ENCODE assay signal across 30 mouse cellular contexts in genomic region chr19:5965910-5966309, GRCm38 (mm10). TPM values are rescaled to one million over a fixed set of nuclear protein-coding genes. Genes with fewer than 3 reads are reported as not detected.
DNase-seq lines count a peak whose midpoint lies in the region; ATAC-seq and TF ChIP-seq lines count a peak whose summit lies in the region.
"Had no signal": no experiment of that assay in that cellular context is flagged by ENCODE, and none has a peak within 500 bp of the region (broad histone marks: within the 10 kb centered on the region; RNA-seq: fewer than 3 reads in every experiment).

No protein-coding gene starts in this region.

- no peaks in the 10 kb centered on the region for H3K9me3 ChIP-seq in liver, embryonic 13.5 days (replicated peaks)
- H3K9me3 ChIP-seq in liver, embryonic 11.5 days (ENCODE audit: control insufficient read depth, low read length) = no peaks in the 10 kb centered on the region
- no peaks in the 10 kb centered on the region for H3K9me3 ChIP-seq in CH12.LX (replicated peaks; ENCODE audit: low read length)
- no peaks in the 10 kb centered on the region for H3K9me3 ChIP-seq in liver, embryonic 14.5 days (ENCODE audit: control insufficient read depth, low read length)
- no peaks in the 10 kb centered on the region for H3K9me3 ChIP-seq in liver, postnatal 0 days (ENCODE audit: low read length)
- H3K9me3 ChIP-seq in midbrain, embryonic 15.5 days = no peaks in the 10 kb centered on the region
- H3K9me3 ChIP-seq in heart, embryonic 10.5 days = no peaks in the 10 kb centered on the region
- H3K9me3 ChIP-seq: embryonic facial prominence, embryonic 10.5 days; embryonic facial prominence, embryonic 13.5 days; forebrain, embryonic 12.5 days; forebrain, embryonic 15.5 days; hindbrain, embryonic 12.5 days; hindbrain, embryonic 15.5 days had no signal

- TF ChIP-seq RAD21 in CH12.LX (IDR thresholded peaks at IDR 0.05; ENCODE audit: low read depth, low read length) = no peak; the same call in 1 of the 2 replicates

- no peaks in the 10 kb centered on the region for H3K27me3 ChIP-seq in liver, embryonic 13.5 days
- H3K27me3 ChIP-seq in liver, embryonic 11.5 days (replicated peaks; ENCODE audit: control insufficient read depth, insufficient read depth, low read length) = no peaks in the 10 kb centered on the region
- H3K27me3 ChIP-seq in CH12.LX (replicated peaks) = no peaks in the 10 kb centered on the region
- no peaks in the 10 kb centered on the region for H3K27me3 ChIP-seq in liver, embryonic 14.5 days (ENCODE audit: control insufficient read depth, insufficient read depth, low read length)
- no peaks in the 10 kb centered on the region for H3K27me3 ChIP-seq in liver, postnatal 0 days (ENCODE audit: insufficient read depth, low read length)
- no peaks in the 10 kb centered on the region for H3K27me3 ChIP-seq in midbrain, embryonic 15.5 days (replicated peaks)
- no peaks in the 10 kb centered on the region for H3K27me3 ChIP-seq in heart, embryonic 10.5 days (ENCODE audit: insufficient read depth, poor library complexity, severe bottlenecking)
- H3K27me3 ChIP-seq: embryonic facial prominence, embryonic 13.5 days; forebrain, embryonic 12.5 days; forebrain, embryonic 15.5 days; hindbrain, embryonic 12.5 days; hindbrain, embryonic 15.5 days had no signal

- H3K4me1 ChIP-seq in liver, embryonic 13.5 days (replicated peaks) = peaks cover 85% of the 10 kb centered on the region
- H3K4me1 ChIP-seq in liver, embryonic 11.5 days (replicated peaks; ENCODE audit: control insufficient read depth, insufficient read depth, low read length) = peaks cover 37% of the 10 kb centered on the region
- H3K4me1 ChIP-seq in CH12.LX (ENCODE audit: control insufficient read depth in 1 of 2, insufficient read depth in 2 of 2) = peaks cover 3 to 35% of the 10 kb centered on the region in 2 experiments; a peak in 3 of 4 replicates
- H3K4me1 ChIP-seq in liver, embryonic 14.5 days (replicated peaks; ENCODE audit: control insufficient read depth in 2 of 2, insufficient read depth in 2 of 2, low read length in 1 of 2) = peaks cover 46 to 54% of the 10 kb centered on the region in 2 experiments
- peaks cover 43% of the 10 kb centered on the region for H3K4me1 ChIP-seq in liver, postnatal 0 days (ENCODE audit: insufficient read depth)
- peaks cover 25% of the 10 kb centered on the region for H3K4me1 ChIP-seq in midbrain, embryonic 15.5 days
- H3K4me1 ChIP-seq in heart, embryonic 10.5 days = peaks cover 37% of the 10 kb centered on the region

- peak overlapping the region; percentile 73; the same call in 1 of the 2 replicates for H3K4me2 ChIP-seq in liver, embryonic 13.5 days
- no peak overlapping the region for H3K4me2 ChIP-seq in liver, embryonic 11.5 days
- H3K4me2 ChIP-seq in CH12.LX (ENCODE audit: insufficient read depth, low read depth, poor library complexity, severe bottlenecking) = no peak overlapping the region
- H3K4me2 ChIP-seq in liver, embryonic 14.5 days (ENCODE audit: low read depth) = no peak overlapping the region; the same call in 1 of the 2 replicates
- no peak overlapping the region for H3K4me2 ChIP-seq in liver, postnatal 0 days (ENCODE audit: low read depth, low read length)
- no peak overlapping the region for H3K4me2 ChIP-seq in midbrain, embryonic 15.5 days
- H3K4me2 ChIP-seq: embryonic facial prominence, embryonic 13.5 days; forebrain, embryonic 12.5 days; forebrain, embryonic 15.5 days; heart, embryonic 11.5 days; hindbrain, embryonic 12.5 days; hindbrain, embryonic 15.5 days had no signal

- no peak for DNase-seq in liver, embryonic 13.5 days
- DNase-seq in liver, embryonic 11.5 days (ENCODE audit: low spot score) = no peak
- DNase-seq in CH12.LX (ENCODE audit: extremely low read depth) = no peak
- no peak for DNase-seq in liver, embryonic 14.5 days (ENCODE audit: low read depth in 3 of 3, low spot score in 3 of 3)
- DNase-seq in liver, postnatal 0 days = no peak
- no peak for DNase-seq in kidney, postnatal 36 days
- no peak for DNase-seq in heart, embryonic 10.5 days (ENCODE audit: low spot score)

- ATAC-seq in liver, embryonic 13.5 days (ENCODE audit: low read depth) = no peak
- no peak for ATAC-seq in liver, embryonic 11.5 days (replicated peaks; ENCODE audit: low FRiP score)
- ATAC-seq in liver, embryonic 14.5 days (ENCODE audit: insufficient read depth) = no peak
- ATAC-seq in liver, postnatal 0 days = no peak
- no peak for ATAC-seq in midbrain, embryonic 15.5 days (replicated peaks)
- ATAC-seq: forebrain, embryonic 15.5 days had no signal

- 84% methylated on average over 2 of the region's 2 CpGs for WGBS in liver, embryonic 13.5 days (ENCODE audit: insufficient replicate concordance)
- WGBS in liver, embryonic 11.5 days = 86% methylated on average over 2 of the region's 2 CpGs
- WGBS in liver, embryonic 14.5 days (ENCODE audit: insufficient replicate concordance) = 73% methylated on average over 2 of the region's 2 CpGs
- WGBS in liver, postnatal 0 days (ENCODE audit: insufficient replicate concordance) = 77% methylated on average over 2 of the region's 2 CpGs
- 92% methylated on average over 2 of the region's 2 CpGs for WGBS in midbrain, embryonic 15.5 days
- WGBS in heart, embryonic 10.5 days = 96% methylated on average over 2 of the region's 2 CpGs

- no peak for TF ChIP-seq EP300 in CH12.LX (IDR thresholded peaks at IDR 0.05; ENCODE audit: low read length)
- no peak for TF ChIP-seq EP300 in liver, embryonic 14.5 days (IDR thresholded peaks at IDR 0.05; ENCODE audit: low read depth)
- no peak for TF ChIP-seq EP300 in liver, postnatal 0 days (IDR thresholded peaks at IDR 0.05; ENCODE audit: low read depth)

- H3K27ac ChIP-seq in liver, embryonic 13.5 days = peak overlapping the region; percentile 93
- H3K27ac ChIP-seq in liver, embryonic 11.5 days (ENCODE audit: low read depth, low read length) = no peak overlapping the region
- H3K27ac ChIP-seq in CH12.LX (ENCODE audit: insufficient read depth, low read depth) = no peak overlapping the region
- H3K27ac ChIP-seq in liver, embryonic 14.5 days = peak overlapping the region; percentile 94
- H3K27ac ChIP-seq in liver, postnatal 0 days (ENCODE audit: low read depth) = peak overlapping the region; percentile 64; the same call in 1 of the 2 replicates
- no peak overlapping the region for H3K27ac ChIP-seq in midbrain, embryonic 15.5 days
- H3K27ac ChIP-seq in heart, embryonic 10.5 days = no peak overlapping the region
- H3K27ac ChIP-seq: embryonic facial prominence, embryonic 13.5 days; forebrain, embryonic 12.5 days; forebrain, embryonic 15.5 days; heart, adult 2 months; hindbrain, embryonic 12.5 days; hindbrain, embryonic 15.5 days had no signal

- peaks cover 10% of the 10 kb centered on the region for H3K36me3 ChIP-seq in liver, embryonic 13.5 days
- H3K36me3 ChIP-seq in liver, embryonic 11.5 days (ENCODE audit: control insufficient read depth, insufficient read depth, low read length) = peaks cover 2% of the 10 kb centered on the region; the same call in 1 of the 2 replicates
- H3K36me3 ChIP-seq in CH12.LX (replicated peaks in 1 of 2; ENCODE audit: control insufficient read depth in 1 of 2, insufficient read depth in 1 of 2, low read length in 1 of 2) = peaks cover 5 to 9% of the 10 kb centered on the region in 2 experiments
- peaks cover 9% of the 10 kb centered on the region for H3K36me3 ChIP-seq in liver, embryonic 14.5 days (replicated peaks; ENCODE audit: control insufficient read depth, insufficient read depth, low read depth)
- H3K36me3 ChIP-seq in liver, postnatal 0 days (replicated peaks; ENCODE audit: insufficient read depth, low read length) = peaks cover 5% of the 10 kb centered on the region
- no peaks in the 10 kb centered on the region for H3K36me3 ChIP-seq in midbrain, embryonic 15.5 days (replicated peaks)
- peaks cover 9% of the 10 kb centered on the region for H3K36me3 ChIP-seq in heart, embryonic 10.5 days
- H3K36me3 ChIP-seq: forebrain, embryonic 15.5 days; hindbrain, embryonic 12.5 days; hindbrain, embryonic 15.5 days had no signal

- TF ChIP-seq CTCF in CH12.LX (conservative IDR thresholded peaks at IDR 0.05 in 1 of 2, IDR thresholded peaks at IDR 0.05 in 1 of 2; ENCODE audit: low read depth in 2 of 2, low read length in 2 of 2) = peak in 1 of 2 experiments; percentile 26; a peak in 2 of 4 replicates
- TF ChIP-seq CTCF in liver, embryonic 14.5 days (IDR thresholded peaks at IDR 0.05; ENCODE audit: low read depth) = no peak
- no peak; the same call in 1 of the 2 replicates for TF ChIP-seq CTCF in liver, postnatal 0 days (IDR thresholded peaks at IDR 0.05; ENCODE audit: low read depth)

- no peak for TF ChIP-seq POLR2A in CH12.LX (IDR thresholded peaks at IDR 0.05; ENCODE audit: low read depth, low read length)

- H3K79me2 ChIP-seq in CH12.LX (replicated peaks; ENCODE audit: control insufficient read depth, extremely low read depth, insufficient read depth, poor library complexity, severe bottlenecking) = peaks cover 30% of the 10 kb centered on the region

- H3K9ac ChIP-seq in liver, embryonic 13.5 days = peak overlapping the region; percentile 60; the same call in 1 of the 2 replicates
- H3K9ac ChIP-seq in liver, embryonic 11.5 days (ENCODE audit: low read depth, low read length) = no peak overlapping the region
- H3K9ac ChIP-seq in CH12.LX (ENCODE audit: insufficient read depth, low read depth) = no peak overlapping the region
- peak overlapping the region; percentile 66 for H3K9ac ChIP-seq in liver, embryonic 14.5 days (replicated peaks)
- no peak overlapping the region for H3K9ac ChIP-seq in liver, postnatal 0 days (replicated peaks)
- no peak overlapping the region for H3K9ac ChIP-seq in midbrain, embryonic 15.5 days
- H3K9ac ChIP-seq: forebrain, embryonic 12.5 days; forebrain, embryonic 15.5 days; hindbrain, embryonic 15.5 days had no signal

- in situ Hi-C loops in CH12.LX (cut with MboI; ENCODE audit: low pct_ligation_motif_present, low pct_unique_long_range_greater_than_20kb, low sequenced_read_pairs) = loop anchor here (10.0 kb wide), 2 partner anchors 99 to 159 kb away; partner anchors contain the start of genes Snx15, Tm7sf2 and Znhit2

- dilution Hi-C loops in CH12.LX (cut with MboI; ENCODE audit: extremely low pct_ligation_motif_present, extremely low pct_unique_long_range_greater_than_20kb, low sequenced_read_pairs) = no loop called here

- H3K4me3 ChIP-seq in liver, embryonic 13.5 days (replicated peaks) = no peak overlapping the region
- H3K4me3 ChIP-seq in liver, embryonic 11.5 days (ENCODE audit: low read depth, low read length) = no peak overlapping the region
- H3K4me3 ChIP-seq in CH12.LX (replicated peaks in 1 of 3; ENCODE audit: low read depth in 2 of 3, low read length in 2 of 3, poor library complexity in 1 of 3) = no peak overlapping the region
- no peak overlapping the region for H3K4me3 ChIP-seq in liver, embryonic 14.5 days (ENCODE audit: insufficient read depth in 1 of 2, low read depth in 2 of 2, low read length in 2 of 2)
- no peak overlapping the region for H3K4me3 ChIP-seq in liver, postnatal 0 days (ENCODE audit: low read depth, low read length)
- no peak overlapping the region for H3K4me3 ChIP-seq in midbrain, embryonic 15.5 days
- H3K4me3 ChIP-seq in heart, embryonic 10.5 days = no peak overlapping the region
- H3K4me3 ChIP-seq: embryonic facial prominence, embryonic 13.5 days; forebrain, embryonic 12.5 days; forebrain, embryonic 15.5 days; heart, adult 2 months; hindbrain, embryonic 12.5 days; hindbrain, embryonic 15.5 days had no signal

RNA-seq across cellular contexts. Expression of gene Pola2, which starts 1.9 kb away (rescaled TPM):
- polyA plus RNA-seq in liver, embryonic 13.5 days (2015; fragmentation: Nextera tagmentation; extraction: Ambion mirVana) = 62.2 and 69.8 TPM in 2 replicates
- polyA plus RNA-seq in liver, embryonic 11.5 days (2014; fragmentation: Nextera tagmentation; extraction: Ambion mirVana) = 129 and 131 TPM in 2 replicates
- 60.3 and 80.5 TPM in 2 replicates for total RNA-seq in CH12.LX (2012; rRNA removed)
- 66.1 and 71.7 TPM in 2 replicates for total RNA-seq in CH12.LX (2014; rRNA removed)
- polyA plus RNA-seq in CH12.LX (2012; ENCODE audit: insufficient read length, low read depth) = 91.4 and 91.7 TPM in 2 replicates
- 60.9 and 66.4 TPM in 2 replicates for polyA plus RNA-seq in liver, embryonic 14.5 days (2012; rRNA removed)
- polyA plus RNA-seq in liver, embryonic 14.5 days (2014; fragmentation: Nextera tagmentation; extraction: Ambion mirVana) = 63.0 and 68.1 TPM in 2 replicates
- polyA plus RNA-seq in liver, postnatal 0 days (2015; fragmentation: Nextera tagmentation; extraction: Ambion mirVana) = 19.2 and 21.5 TPM in 2 replicates
- polyA plus RNA-seq in midbrain, embryonic 15.5 days (2015; fragmentation: Nextera tagmentation; extraction: Ambion mirVana) = 25.3 and 25.4 TPM in 2 replicates
- polyA plus RNA-seq in heart, embryonic 10.5 days (2016; fragmentation: Nextera tagmentation; extraction: Ambion mirVana) = 70.0 and 80.7 TPM in 2 replicates

RNA-seq across cellular contexts. Expression of gene Slc22a20, which starts 20.0 kb away (rescaled TPM):
- polyA plus RNA-seq in liver, embryonic 13.5 days (2015; fragmentation: Nextera tagmentation; extraction: Ambion mirVana) = not detected in 2 replicates
- not detected in 2 replicates for polyA plus RNA-seq in liver, embryonic 11.5 days (2014; fragmentation: Nextera tagmentation; extraction: Ambion mirVana)
- total RNA-seq in CH12.LX (2012; rRNA removed) (not detected in 2 replicates), CH12.LX (2014; rRNA removed) (not detected in 2 replicates)
- polyA plus RNA-seq in CH12.LX (2012; ENCODE audit: insufficient read length, low read depth) = not detected in 2 replicates
- polyA plus RNA-seq in liver, embryonic 14.5 days (2012; rRNA removed) = not detected in 2 replicates
- polyA plus RNA-seq in liver, embryonic 14.5 days (2014; fragmentation: Nextera tagmentation; extraction: Ambion mirVana) = 0.08 TPM in 1 of 2 replicates, not detected in the other
- 0.09 TPM in 1 of 2 replicates, not detected in the other for polyA plus RNA-seq in liver, postnatal 0 days (2015; fragmentation: Nextera tagmentation; extraction: Ambion mirVana)
- not detected in 2 replicates for polyA plus RNA-seq in midbrain, embryonic 15.5 days (2015; fragmentation: Nextera tagmentation; extraction: Ambion mirVana)
- not detected in 2 replicates for polyA plus RNA-seq in heart, embryonic 10.5 days (2016; fragmentation: Nextera tagmentation; extraction: Ambion mirVana)
- total RNA-seq: adrenal gland, adult 2 months; adrenal gland, postnatal 25 days; gastrocnemius, adult 18-20 months; gastrocnemius, postnatal 10 days; gastrocnemius, postnatal 36 days; granulocyte monocyte progenitor cell, adult 5-6 weeks; heart, adult 2 months; heart, postnatal 25 days; hematopoietic stem cell, adult 5-6 weeks had no signal
- polyA plus RNA-seq: adrenal gland, adult 2 months; brain, embryonic 14.5 days; cortical plate, adult 2 months; embryonic facial prominence, embryonic 10.5 days; embryonic facial prominence, embryonic 13.5 days; erythroblast, embryonic 14.5 days; forebrain, embryonic 12.5 days; forebrain, embryonic 15.5 days; heart, adult 2 months; heart, embryonic 11.5 days; heart, embryonic 14.5 days; heart, postnatal 0 days; hindbrain, embryonic 12.5 days; hindbrain, embryonic 15.5 days; intestine, embryonic 14.5 days had no signal

RNA-seq across cellular contexts. Expression of gene Cdc42ep2, which starts 41.3 kb away (rescaled TPM):
- 2.7 and 3.0 TPM in 2 replicates for polyA plus RNA-seq in liver, embryonic 13.5 days (2015; fragmentation: Nextera tagmentation; extraction: Ambion mirVana)
- 5.1 TPM in 2 replicates for polyA plus RNA-seq in liver, embryonic 11.5 days (2014; fragmentation: Nextera tagmentation; extraction: Ambion mirVana)
- total RNA-seq in CH12.LX (2012; rRNA removed) (0.25 TPM in 2 replicates), CH12.LX (2014; rRNA removed) (0.08 and 0.13 TPM in 2 replicates)
- polyA plus RNA-seq in CH12.LX (2012; ENCODE audit: insufficient read length, low read depth) = 0.16 and 0.20 TPM in 2 replicates
- 2.2 and 2.3 TPM in 2 replicates for polyA plus RNA-seq in liver, embryonic 14.5 days (2012; rRNA removed)
- 1.6 and 2.1 TPM in 2 replicates for polyA plus RNA-seq in liver, embryonic 14.5 days (2014; fragmentation: Nextera tagmentation; extraction: Ambion mirVana)
- 3.0 TPM in 2 replicates for polyA plus RNA-seq in liver, postnatal 0 days (2015; fragmentation: Nextera tagmentation; extraction: Ambion mirVana)
- polyA plus RNA-seq in midbrain, embryonic 15.5 days (2015; fragmentation: Nextera tagmentation; extraction: Ambion mirVana) = 16.3 and 16.7 TPM in 2 replicates
- polyA plus RNA-seq in heart, embryonic 10.5 days (2016; fragmentation: Nextera tagmentation; extraction: Ambion mirVana) = 5.9 and 7.4 TPM in 2 replicates
- total RNA-seq: granulocyte monocyte progenitor cell, adult 5-6 weeks; hematopoietic stem cell, adult 5-6 weeks had no signal

RNA-seq across cellular contexts. Expression of gene Capn1, which starts 49.8 kb away (rescaled TPM):
- 21.9 and 26.3 TPM in 2 replicates for polyA plus RNA-seq in liver, embryonic 13.5 days (2015; fragmentation: Nextera tagmentation; extraction: Ambion mirVana)
- polyA plus RNA-seq in liver, embryonic 11.5 days (2014; fragmentation: Nextera tagmentation; extraction: Ambion mirVana) = 25.2 and 25.8 TPM in 2 replicates
- total RNA-seq in CH12.LX (2012; rRNA removed) = 34.6 and 40.2 TPM in 2 replicates
- total RNA-seq in CH12.LX (2014; rRNA removed) = 19.3 and 20.0 TPM in 2 replicates
- 42.9 and 43.7 TPM in 2 replicates for polyA plus RNA-seq in CH12.LX (2012; ENCODE audit: insufficient read length, low read depth)
- 25.4 and 28.0 TPM in 2 replicates for polyA plus RNA-seq in liver, embryonic 14.5 days (2012; rRNA removed)
- polyA plus RNA-seq in liver, embryonic 14.5 days (2014; fragmentation: Nextera tagmentation; extraction: Ambion mirVana) = 25.6 and 28.7 TPM in 2 replicates
- polyA plus RNA-seq in liver, postnatal 0 days (2015; fragmentation: Nextera tagmentation; extraction: Ambion mirVana) = 6.8 and 7.2 TPM in 2 replicates
- polyA plus RNA-seq in midbrain, embryonic 15.5 days (2015; fragmentation: Nextera tagmentation; extraction: Ambion mirVana) = 2.9 and 3.3 TPM in 2 replicates
- polyA plus RNA-seq in heart, embryonic 10.5 days (2016; fragmentation: Nextera tagmentation; extraction: Ambion mirVana) = 7.3 and 7.4 TPM in 2 replicates

RNA-seq across cellular contexts. Expression of gene Dpf2, which starts 53.1 kb away (rescaled TPM):
- 56.7 and 60.0 TPM in 2 replicates for polyA plus RNA-seq in liver, embryonic 13.5 days (2015; fragmentation: Nextera tagmentation; extraction: Ambion mirVana)
- polyA plus RNA-seq in liver, embryonic 11.5 days (2014; fragmentation: Nextera tagmentation; extraction: Ambion mirVana) = 119 and 127 TPM in 2 replicates
- total RNA-seq in CH12.LX (2012; rRNA removed) = 34.4 and 36.7 TPM in 2 replicates
- 21.9 and 25.0 TPM in 2 replicates for total RNA-seq in CH12.LX (2014; rRNA removed)
- polyA plus RNA-seq in CH12.LX (2012; ENCODE audit: insufficient read length, low read depth) = 106 and 115 TPM in 2 replicates
- polyA plus RNA-seq in liver, embryonic 14.5 days (2012; rRNA removed) = 35.3 and 36.0 TPM in 2 replicates
- 45.1 and 54.5 TPM in 2 replicates for polyA plus RNA-seq in liver, embryonic 14.5 days (2014; fragmentation: Nextera tagmentation; extraction: Ambion mirVana)
- polyA plus RNA-seq in liver, postnatal 0 days (2015; fragmentation: Nextera tagmentation; extraction: Ambion mirVana) = 28.1 and 32.6 TPM in 2 replicates
- polyA plus RNA-seq in midbrain, embryonic 15.5 days (2015; fragmentation: Nextera tagmentation; extraction: Ambion mirVana) = 122 and 130 TPM in 2 replicates
- polyA plus RNA-seq in heart, embryonic 10.5 days (2016; fragmentation: Nextera tagmentation; extraction: Ambion mirVana) = 134 and 150 TPM in 2 replicates

Comparison
In these comparisons a context has a peak if more than half of its experiments do, and no peak if none do; other contexts are left out.
1. H3K27ac ChIP-seq: peak in liver, embryonic 13.5 days (single experiment), liver, embryonic 14.5 days (single experiment) and liver, postnatal 0 days (single experiment); none in liver, embryonic 11.5 days (single experiment), CH12.LX (single experiment), midbrain, embryonic 15.5 days (single experiment) and heart, embryonic 10.5 days (single experiment).
2. H3K9ac ChIP-seq: peak in liver, embryonic 13.5 days (single experiment) and liver, embryonic 14.5 days (single experiment); none in liver, embryonic 11.5 days (single experiment), CH12.LX (single experiment), liver, postnatal 0 days (single experiment) and midbrain, embryonic 15.5 days (single experiment).